Mouse (Mus musculus): ENCODE results near the gene Pou2f2. TPM values are rescaled to one million over a fixed set of nuclear protein-coding genes. Genes with fewer than 3 reads are reported as not detected.

The Pou2f2 gene
- polyA plus RNA-seq, 1 experiment, result 2.6 TPM

- no peak for TF ChIP-seq CTCF (conservative IDR thresholded peaks at IDR 0.05; ENCODE audit: insufficient read depth, insufficient read length, low read depth, low read length)
- TF ChIP-seq POLR2A (IDR thresholded peaks at IDR 0.05; ENCODE audit: low read depth, low read length), result no peak
- Histone ChIP-seq H3K27me3 (replicated peaks; ENCODE audit: control insufficient read depth, insufficient read depth, low read length) (peaks cover 3% of the 10 kb centered on the region; the same call in 1 of the 2 replicates), H3K27ac (ENCODE audit: insufficient read depth, low read depth, low read length) (no peak overlapping the region), H3K4me1 (ENCODE audit: control insufficient read depth, insufficient read depth, low read length) (no peaks in the 10 kb centered on the region), H3K4me3 (ENCODE audit: insufficient read depth, low read depth, low read length) (peak overlapping the region; percentile 13; the same call in 1 of the 2 replicates), H3K36me3 (ENCODE audit: control insufficient read depth, insufficient read depth, low read length) (no peaks in the 10 kb centered on the region)
- no peak for DNase-seq
- 2% methylated on average over 56 of the region's 56 CpGs for WGBS
These were observed 530 bp downstream of the Pou2f2 start for GRCm38 (mm10) chr7:25178787-25179605.

DNA sequence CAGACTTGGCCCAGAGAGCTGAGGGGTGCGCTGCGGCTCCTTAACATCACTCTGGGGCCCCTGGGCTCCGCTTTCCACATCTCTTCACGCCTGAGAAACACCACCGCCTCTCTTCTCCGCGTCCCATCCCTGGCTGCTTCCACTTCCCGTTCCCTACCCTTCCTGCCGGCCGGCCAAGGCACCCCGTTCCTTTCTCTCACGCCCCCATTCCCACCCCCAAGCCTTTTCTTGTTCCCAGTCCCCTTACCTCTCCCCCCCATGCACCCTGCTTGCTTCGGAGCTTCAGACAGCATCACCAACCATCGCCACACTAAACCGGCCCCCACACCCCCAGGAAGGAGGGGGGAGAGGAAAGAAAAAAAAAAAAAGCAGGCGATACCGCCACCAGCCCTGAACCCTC lies 1.2 kb downstream of the Pou2f2 start:
- WGBS, result 1% methylated on average over 16 of the region's 17 CpGs
- DNase-seq, result no peak
- Histone ChIP-seq H3K4me3 (ENCODE audit: insufficient read depth, low read depth, low read length) (no peak overlapping the region), H3K27me3 (replicated peaks; ENCODE audit: control insufficient read depth, insufficient read depth, low read length) (peaks cover 3% of the 10 kb centered on the region; the same call in 1 of the 2 replicates), H3K36me3 (ENCODE audit: control insufficient read depth, insufficient read depth, low read length) (no peaks in the 10 kb centered on the region), H3K27ac (ENCODE audit: insufficient read depth, low read depth, low read length) (no peak overlapping the region), H3K4me1 (ENCODE audit: control insufficient read depth, insufficient read depth, low read length) (no peaks in the 10 kb centered on the region)
- TF ChIP-seq CTCF (conservative IDR thresholded peaks at IDR 0.05; ENCODE audit: insufficient read depth, insufficient read length, low read depth, low read length), result no peak
- TF ChIP-seq POLR2A (IDR thresholded peaks at IDR 0.05; ENCODE audit: low read depth, low read length), result no peak

DNA sequence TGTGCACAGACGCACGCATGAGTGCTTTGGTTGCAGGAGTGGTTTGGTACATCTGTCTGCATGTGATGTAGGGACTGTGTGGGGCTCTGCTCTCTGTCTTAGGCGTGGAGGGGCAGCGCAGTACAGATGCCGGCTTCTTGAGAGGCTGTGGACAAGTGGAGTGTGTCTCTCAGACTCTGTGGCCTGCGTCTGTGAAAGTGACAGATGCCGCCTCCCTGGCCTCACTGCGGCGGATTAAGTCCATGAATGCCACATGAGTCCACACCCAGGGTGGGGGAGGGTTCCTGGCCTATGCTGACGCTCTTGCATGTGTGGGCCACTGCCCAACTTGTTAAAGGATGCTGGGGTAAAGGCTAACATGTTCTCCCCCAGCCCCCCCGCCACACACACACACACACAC lies 5.2 kb downstream of the Pou2f2 start:
- WGBS, result 69% methylated on average over 11 of the region's 11 CpGs
- TF ChIP-seq CTCF (conservative IDR thresholded peaks at IDR 0.05; ENCODE audit: insufficient read depth, insufficient read length, low read depth, low read length) (no peak), POLR2A (IDR thresholded peaks at IDR 0.05; ENCODE audit: low read depth, low read length) (no peak)
- Histone ChIP-seq H3K4me3 (ENCODE audit: insufficient read depth, low read depth, low read length) (no peak overlapping the region), H3K36me3 (ENCODE audit: control insufficient read depth, insufficient read depth, low read length) (no peaks in the 10 kb centered on the region), H3K27ac (ENCODE audit: insufficient read depth, low read depth, low read length) (no peak overlapping the region), H3K4me1 (ENCODE audit: control insufficient read depth, insufficient read depth, low read length) (no peaks in the 10 kb centered on the region), H3K27me3 (replicated peaks; ENCODE audit: control insufficient read depth, insufficient read depth, low read length) (no peaks in the 10 kb centered on the region; the same call in 1 of the 2 replicates)
- no peak for DNase-seq

DNA sequence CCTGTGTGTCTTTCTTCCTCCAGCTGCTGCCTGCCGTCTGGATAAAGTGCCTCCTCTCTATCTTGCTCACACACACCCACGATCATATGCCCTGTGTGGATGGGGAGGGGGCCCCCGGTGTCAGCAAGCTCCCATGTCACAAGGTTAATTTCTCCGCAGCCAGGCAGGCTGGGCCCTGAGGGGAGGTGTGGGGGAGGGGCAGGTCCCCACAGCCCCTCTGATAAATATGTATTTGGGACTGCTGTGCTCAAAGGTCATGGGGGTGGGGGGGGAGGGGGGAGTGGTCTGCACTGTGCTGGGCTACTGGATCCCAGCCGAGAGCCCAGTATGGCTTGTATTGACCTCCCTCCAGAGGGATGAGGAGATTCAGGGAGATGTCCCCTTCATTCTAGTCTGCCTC lies 6.9 kb downstream of the Pou2f2 start:
- Histone ChIP-seq H3K27ac (ENCODE audit: insufficient read depth, low read depth, low read length) (no peak overlapping the region), H3K4me1 (ENCODE audit: control insufficient read depth, insufficient read depth, low read length) (no peaks in the 10 kb centered on the region), H3K36me3 (ENCODE audit: control insufficient read depth, insufficient read depth, low read length) (no peaks in the 10 kb centered on the region), H3K4me3 (ENCODE audit: insufficient read depth, low read depth, low read length) (no peak overlapping the region), H3K27me3 (replicated peaks; ENCODE audit: control insufficient read depth, insufficient read depth, low read length) (no peaks in the 10 kb centered on the region)
- TF ChIP-seq CTCF (conservative IDR thresholded peaks at IDR 0.05; ENCODE audit: insufficient read depth, insufficient read length, low read depth, low read length) (no peak), POLR2A (IDR thresholded peaks at IDR 0.05; ENCODE audit: low read depth, low read length) (no peak)
- no peak for DNase-seq
- 35% methylated on average over 5 of the region's 5 CpGs for WGBS

DNA sequence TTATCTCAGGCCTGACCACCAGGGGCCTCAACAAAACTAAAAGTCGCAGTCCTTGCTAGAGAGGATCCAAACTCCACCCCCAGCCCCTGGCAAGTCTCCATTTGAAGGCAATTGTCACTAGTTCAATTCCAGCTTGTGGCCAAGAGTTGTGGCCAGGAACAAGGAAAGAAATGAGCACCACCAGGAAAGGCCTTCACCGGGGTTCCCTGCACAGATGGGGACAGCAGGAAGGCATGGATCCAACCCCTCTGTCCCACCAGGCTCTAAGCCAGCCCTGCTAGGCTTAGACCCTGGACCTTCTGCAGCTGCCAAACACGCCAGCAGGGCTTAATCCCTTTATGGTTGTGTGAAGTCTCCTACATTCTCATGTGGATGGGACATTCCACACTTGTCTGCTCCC lies 8.9 kb downstream of the Pou2f2 start:
- Histone ChIP-seq H3K27me3 (replicated peaks; ENCODE audit: control insufficient read depth, insufficient read depth, low read length) (no peaks in the 10 kb centered on the region), H3K36me3 (ENCODE audit: control insufficient read depth, insufficient read depth, low read length) (no peaks in the 10 kb centered on the region), H3K27ac (ENCODE audit: insufficient read depth, low read depth, low read length) (no peak overlapping the region), H3K4me3 (ENCODE audit: insufficient read depth, low read depth, low read length) (no peak overlapping the region), H3K4me1 (ENCODE audit: control insufficient read depth, insufficient read depth, low read length) (no peaks in the 10 kb centered on the region)
- DNase-seq, result no peak
- TF ChIP-seq POLR2A (IDR thresholded peaks at IDR 0.05; ENCODE audit: low read depth, low read length), result no peak
- TF ChIP-seq CTCF (conservative IDR thresholded peaks at IDR 0.05; ENCODE audit: insufficient read depth, insufficient read length, low read depth, low read length), result no peak
- 27% methylated on average over 3 of the region's 3 CpGs for WGBS

DNA sequence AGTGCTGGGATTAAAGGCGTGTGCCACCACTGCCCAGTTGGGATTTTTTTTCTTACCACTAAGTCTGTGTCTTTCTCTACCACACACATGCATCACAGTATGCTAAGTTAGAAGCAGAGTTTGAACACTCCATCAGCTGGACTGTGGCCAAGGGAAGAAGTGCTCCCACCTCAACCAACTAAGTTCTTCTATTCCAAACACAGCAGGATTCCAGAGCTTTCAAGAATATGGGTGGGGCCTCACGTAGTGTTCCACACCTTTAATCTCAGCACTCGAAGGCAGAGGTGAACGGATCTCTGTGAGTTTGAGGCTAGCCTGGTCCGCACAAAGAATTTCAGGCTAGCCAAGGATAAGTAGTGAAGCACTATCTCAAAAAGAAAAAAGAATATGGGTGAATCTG lies 13.4 kb downstream of the Pou2f2 start:
- Histone ChIP-seq H3K4me1 (ENCODE audit: control insufficient read depth, insufficient read depth, low read length) (no peaks in the 10 kb centered on the region), H3K27ac (ENCODE audit: insufficient read depth, low read depth, low read length) (no peak overlapping the region), H3K27me3 (replicated peaks; ENCODE audit: control insufficient read depth, insufficient read depth, low read length) (no peaks in the 10 kb centered on the region), H3K36me3 (ENCODE audit: control insufficient read depth, insufficient read depth, low read length) (no peaks in the 10 kb centered on the region), H3K4me3 (ENCODE audit: insufficient read depth, low read depth, low read length) (no peak overlapping the region)
- DNase-seq, result no peak
- 82% methylated on average over 5 of the region's 5 CpGs for WGBS
- TF ChIP-seq POLR2A (IDR thresholded peaks at IDR 0.05; ENCODE audit: low read depth, low read length) (no peak), CTCF (conservative IDR thresholded peaks at IDR 0.05; ENCODE audit: insufficient read depth, insufficient read length, low read depth, low read length) (no peak)

DNA sequence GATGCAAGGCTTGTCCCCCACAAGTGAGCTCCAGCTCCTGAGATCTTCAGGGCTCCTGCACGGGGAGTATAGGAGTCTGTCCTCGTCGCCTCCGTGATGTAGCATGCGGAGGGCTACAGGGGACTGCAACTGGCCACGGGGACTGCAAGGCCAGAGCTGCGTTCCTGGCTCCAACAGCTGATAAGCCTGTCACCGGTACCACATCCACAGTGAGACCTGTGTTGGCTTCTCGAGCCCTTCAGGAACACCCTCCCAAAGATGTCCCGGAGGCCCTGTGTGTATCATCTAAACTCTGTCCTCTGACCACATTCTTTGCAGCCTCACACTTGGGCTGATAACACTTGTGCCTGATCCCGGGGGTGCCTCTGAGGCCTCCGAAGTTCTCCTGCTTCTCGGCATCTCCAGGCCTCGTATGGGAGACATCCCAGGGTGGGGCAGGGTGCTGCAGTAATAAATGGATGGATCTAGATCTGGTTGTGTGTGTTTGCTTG lies 23.3 kb downstream of the Pou2f2 start:
- H3K36me3 ChIP-seq (ENCODE audit: control insufficient read depth, insufficient read depth, low read length), result no peaks in the 10 kb centered on the region
- no peaks in the 10 kb centered on the region for H3K27me3 ChIP-seq (replicated peaks; ENCODE audit: control insufficient read depth, insufficient read depth, low read length)
- TF ChIP-seq POLR2A (IDR thresholded peaks at IDR 0.05; ENCODE audit: low read depth, low read length) (no peak), CTCF (conservative IDR thresholded peaks at IDR 0.05; ENCODE audit: insufficient read depth, insufficient read length, low read depth, low read length) (no peak)
- no peak overlapping the region for H3K27ac ChIP-seq (ENCODE audit: insufficient read depth, low read depth, low read length)
- H3K4me1 ChIP-seq (ENCODE audit: control insufficient read depth, insufficient read depth, low read length), result no peaks in the 10 kb centered on the region
- no peak for DNase-seq
- WGBS, result 51% methylated on average over 14 of the region's 14 CpGs
- no peak overlapping the region for H3K4me3 ChIP-seq (ENCODE audit: insufficient read depth, low read depth, low read length)
